Mouse (Mus musculus): ENCODE results near the gene Scp2.
"Not testable (repeated sequence)": the region's sequence is repeated elsewhere in the genome, so short reads cannot be mapped to it uniquely, and the experiment has no call there.

Scp2 gene

DNA sequence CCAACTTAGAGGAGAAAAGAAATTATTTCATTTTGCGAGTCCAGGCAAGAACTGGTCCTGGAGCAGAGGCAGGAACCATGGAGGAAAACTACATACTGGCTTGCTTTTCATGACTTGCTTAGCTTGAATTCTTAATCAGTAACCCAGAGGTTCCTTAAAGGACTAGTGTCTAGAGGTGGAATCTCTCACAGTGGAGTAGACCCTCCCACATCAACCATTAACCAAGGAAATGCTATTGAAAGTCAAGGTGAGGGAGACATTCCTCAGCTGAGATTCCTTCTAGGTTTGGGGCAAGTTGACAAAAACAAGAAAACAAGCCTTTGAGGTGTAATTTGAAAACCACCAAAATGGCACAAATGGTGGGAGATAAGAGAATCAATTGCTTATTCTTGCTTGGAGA, at the start of gene Scp2:
Scp2 (minus strand) TSS at position 119 of the 400 bp plus-strand sequence.
- DNase-seq, result no peak

- DNase-seq, result no peak
Measured at GRCm38 (mm10) chr4:108192821-108193323, 48.1 kb upstream of the Scp2 start.

- DNase-seq, result no peak
Measured at GRCm38 (mm10) chr4:108182278-108182677, 37.5 kb upstream of the Scp2 start.

- no peak for DNase-seq
Measured at GRCm38 (mm10) chr4:108168056-108168455, 23.3 kb upstream of the Scp2 start.

DNA sequence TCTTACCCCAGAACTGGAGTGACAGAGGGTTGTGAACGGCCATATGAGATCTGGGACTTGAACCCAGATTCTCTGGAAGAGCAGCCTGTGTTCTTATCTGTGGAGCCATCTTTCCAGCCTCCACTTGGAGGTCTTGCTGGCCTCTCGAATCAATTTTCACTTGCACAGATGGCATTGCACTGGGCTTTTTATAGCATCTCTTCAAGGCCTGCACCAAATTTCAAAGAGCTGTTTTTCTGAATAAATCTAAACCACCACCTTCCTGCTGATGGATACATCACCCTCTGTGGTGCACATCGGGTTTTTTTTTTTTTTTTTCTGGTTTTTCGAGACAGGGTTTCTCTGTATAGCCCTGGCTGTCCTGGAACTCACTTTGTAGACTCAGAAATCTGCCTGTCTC, 22.1 kb upstream of the Scp2 start:
- no peak for DNase-seq

- peak; percentile 60 for DNase-seq
Measured at GRCm38 (mm10) chr4:108165152-108165895, 20.5 kb upstream of the Scp2 start, which contains the start of gene Echdc2. Gene Echdc2, plus strand, starts transcription at chr4:108165437.

DNA sequence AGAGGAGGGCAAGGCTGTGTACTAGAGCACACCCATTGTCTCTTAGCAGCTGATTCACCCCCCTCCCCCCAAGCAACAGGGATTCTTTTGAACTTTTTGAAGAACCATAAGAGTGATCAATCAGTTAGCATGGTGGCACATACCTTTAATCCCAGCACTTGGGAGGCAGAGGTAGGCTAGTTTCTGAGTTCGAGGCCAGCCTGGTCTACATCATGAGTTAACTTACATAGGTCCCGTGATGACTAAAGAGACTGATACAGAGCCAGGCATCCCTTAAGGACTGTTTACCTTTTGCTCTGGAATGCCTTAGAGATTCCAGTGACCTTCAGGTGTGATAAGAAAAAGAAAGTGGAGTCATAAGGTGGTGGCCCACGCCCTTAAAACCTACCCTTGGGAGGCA, 18.5 kb upstream of the Scp2 start:
- no peak for DNase-seq

DNA sequence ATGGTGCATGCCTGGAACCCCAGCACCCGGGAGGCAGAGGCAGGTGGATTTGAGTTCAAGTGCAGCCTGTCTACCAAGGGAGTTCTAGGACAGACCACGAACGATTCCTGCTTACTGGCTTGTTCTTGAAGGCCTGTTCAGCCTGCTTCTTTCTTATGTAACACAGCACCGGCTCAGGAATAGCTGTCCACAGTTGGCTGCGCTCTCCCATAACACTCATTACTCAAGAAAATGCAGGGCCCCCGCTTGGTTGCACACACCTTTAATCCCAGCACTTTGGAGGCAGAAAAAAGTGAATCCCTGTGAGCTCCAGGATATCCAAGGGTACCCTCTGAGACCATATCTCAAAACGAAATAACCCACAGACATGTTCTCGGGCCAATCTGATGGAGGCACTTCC, 17.1 kb upstream of the Scp2 start:
- DNase-seq, result no peak

DNA sequence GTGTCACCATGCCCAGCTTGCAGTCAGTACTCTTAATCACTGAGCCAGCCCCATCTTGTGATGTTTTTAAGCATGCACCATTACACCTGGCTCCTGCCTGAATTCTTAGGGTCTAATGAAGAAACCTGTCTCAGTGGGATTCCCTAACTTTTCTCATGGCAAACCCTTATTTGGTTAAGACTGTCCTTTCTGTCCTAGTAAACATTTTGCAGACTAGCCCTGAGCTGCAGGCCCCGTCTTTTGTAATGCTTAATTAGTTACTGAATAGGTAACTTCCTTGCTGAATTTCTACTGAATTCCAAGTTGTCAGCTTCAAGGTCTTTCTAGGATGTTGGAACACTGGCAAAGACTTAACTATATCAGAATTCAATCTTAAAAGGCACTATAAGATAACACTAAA, 10.3 kb upstream of the Scp2 start:
- DNase-seq, result not testable (repeated sequence)

DNA sequence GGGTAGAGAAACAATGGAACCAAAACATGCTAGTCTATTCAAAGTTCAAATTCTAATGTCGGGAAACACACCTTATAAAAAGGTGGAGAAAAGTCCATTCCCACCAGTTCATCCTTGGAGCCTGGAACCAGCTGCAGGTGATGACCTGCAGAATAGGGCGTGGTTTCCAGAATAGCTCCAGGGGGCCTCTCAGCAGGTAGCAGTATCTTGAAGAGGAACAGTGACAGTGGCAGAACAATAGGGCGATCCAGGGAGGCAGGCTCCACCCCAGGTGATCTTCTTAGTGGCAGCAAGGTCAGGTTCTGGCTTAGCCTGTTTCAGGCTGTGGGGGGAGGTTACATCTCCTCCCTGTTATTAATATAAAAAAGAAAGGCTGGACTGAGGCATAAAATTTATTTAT, 756 bp upstream of the Scp2 start:
- not testable (repeated sequence) for DNase-seq

GRCm38 (mm10) chr4:108143778-108144177, 1.0 kb downstream of the Scp2 start:
- no peak for DNase-seq

- not testable (repeated sequence) for DNase-seq
Measured at GRCm38 (mm10) chr4:108143178-108143577, 1.6 kb downstream of the Scp2 start.

GRCm38 (mm10) chr4:108136938-108137337, 7.9 kb downstream of the Scp2 start:
- DNase-seq, result no peak

DNA sequence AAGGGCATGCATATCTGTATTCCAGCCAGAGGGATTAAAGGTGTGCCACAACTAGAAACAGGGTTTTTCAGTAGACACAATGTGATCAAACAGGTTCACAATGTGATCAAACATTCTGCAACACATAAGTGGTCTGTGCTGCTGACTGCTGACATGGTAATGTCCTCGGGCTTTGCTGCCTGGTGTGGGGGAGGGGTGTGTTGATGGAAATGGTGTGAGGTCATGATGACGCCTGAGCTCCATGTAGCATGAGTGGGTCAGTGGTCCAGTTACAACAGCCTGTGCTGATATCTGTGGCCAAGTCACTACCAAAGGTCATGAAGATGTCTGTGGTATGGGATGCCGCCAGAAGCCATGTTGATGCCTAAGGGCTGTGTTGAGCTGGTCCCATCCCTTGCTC, 14.3 kb downstream of the Scp2 start:
- DNase-seq, result no peak

GRCm38 (mm10) chr4:108128339-108128738, 16.5 kb downstream of the Scp2 start:
- no peak for DNase-seq

GRCm38 (mm10) chr4:108127516-108127915, 17.3 kb downstream of the Scp2 start:
- no peak for DNase-seq

GRCm38 (mm10) chr4:108126260-108126659, 18.5 kb downstream of the Scp2 start:
- DNase-seq, result no peak

GRCm38 (mm10) chr4:108124104-108124503, 20.7 kb downstream of the Scp2 start:
- DNase-seq, result no peak

DNA sequence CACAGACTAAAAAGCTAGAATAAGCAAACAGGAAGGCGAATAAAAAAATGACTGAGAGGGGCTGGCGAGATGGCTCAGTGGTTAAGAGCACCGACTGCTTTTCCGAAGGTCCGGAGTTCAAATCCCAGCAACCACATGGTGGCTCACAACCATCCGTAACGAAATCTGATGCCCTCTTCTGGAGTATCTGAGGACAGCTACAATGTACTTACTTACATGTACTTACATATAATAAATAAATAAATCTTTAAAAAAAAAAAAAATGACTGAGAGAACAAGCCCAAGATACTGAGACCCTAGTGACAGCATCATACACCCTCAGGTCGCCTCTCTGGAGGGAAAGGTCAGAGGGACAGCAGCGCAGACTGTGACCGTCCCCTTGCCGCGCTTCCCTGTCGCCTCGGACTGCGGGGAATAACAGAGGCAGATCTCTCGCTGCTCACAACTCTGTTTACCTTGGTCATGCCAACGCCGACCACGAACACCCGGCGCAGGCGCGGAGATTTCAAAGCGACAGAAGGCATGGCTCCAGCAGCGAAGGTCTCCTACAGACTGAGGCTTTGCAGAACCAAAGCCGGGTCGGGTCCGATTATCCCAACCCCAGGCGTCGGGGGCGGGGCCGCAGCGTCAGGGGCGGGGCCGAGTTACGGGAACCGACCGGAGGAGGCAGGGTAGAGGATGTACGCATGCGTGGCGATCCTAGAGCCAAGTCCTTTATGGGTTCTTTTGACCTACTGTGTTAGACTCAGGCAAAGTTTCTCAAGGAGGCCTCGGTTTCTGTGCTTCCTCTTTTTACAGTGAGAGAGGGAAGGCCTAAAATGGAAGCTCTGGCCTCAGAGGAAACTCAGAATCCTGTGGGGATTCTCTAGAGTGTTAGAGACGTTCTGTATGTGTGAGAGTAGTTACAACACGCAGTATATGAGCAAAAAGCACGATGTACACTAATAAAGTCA, 26.6 kb downstream of the Scp2 start:
- peak; percentile 96 for DNase-seq

DNA sequence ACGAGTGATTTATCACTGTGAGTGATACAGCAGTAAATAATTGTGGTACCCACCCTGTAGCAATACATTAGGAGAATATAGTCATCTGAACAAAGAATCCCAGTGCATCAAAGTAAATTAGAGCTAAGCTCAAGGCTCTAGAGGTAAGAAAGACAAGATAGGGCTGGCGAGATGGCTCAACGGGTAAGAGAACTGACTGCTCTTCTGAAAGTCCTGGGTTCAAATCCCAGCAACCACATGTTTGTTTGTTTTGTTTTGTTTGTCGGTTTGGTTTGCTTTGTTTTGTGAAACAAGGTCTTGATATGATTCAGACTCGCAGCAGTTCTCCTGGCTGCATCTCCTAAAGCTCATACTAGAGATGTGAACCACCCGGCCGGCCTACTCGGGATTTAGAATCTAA, 27.3 kb downstream of the Scp2 start:
- no peak for DNase-seq

GRCm38 (mm10) chr4:108116466-108116865, 28.3 kb downstream of the Scp2 start:
- no peak for DNase-seq

DNA sequence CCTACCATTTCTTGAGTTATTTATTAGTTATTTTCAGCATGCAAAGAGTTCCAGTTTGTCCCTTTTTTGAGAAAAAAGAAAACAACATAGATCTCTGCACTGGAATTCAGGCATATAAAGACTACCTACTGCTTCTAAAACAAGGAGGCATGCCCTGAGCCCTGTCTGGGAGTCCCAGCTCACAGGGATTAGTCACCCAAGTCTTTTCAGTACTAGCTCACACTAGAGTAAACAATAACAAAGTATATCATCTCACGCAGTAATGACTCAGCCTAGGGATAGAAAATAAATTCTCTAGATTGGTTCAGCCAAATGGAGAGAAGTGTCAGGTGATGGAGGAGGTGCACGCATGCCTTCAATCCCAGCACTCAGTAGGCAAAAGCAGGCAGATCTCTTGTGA, 34.1 kb downstream of the Scp2 start:
- no peak for DNase-seq

- DNase-seq, result no peak
Measured at GRCm38 (mm10) chr4:108109728-108110127, 35.1 kb downstream of the Scp2 start.

DNA sequence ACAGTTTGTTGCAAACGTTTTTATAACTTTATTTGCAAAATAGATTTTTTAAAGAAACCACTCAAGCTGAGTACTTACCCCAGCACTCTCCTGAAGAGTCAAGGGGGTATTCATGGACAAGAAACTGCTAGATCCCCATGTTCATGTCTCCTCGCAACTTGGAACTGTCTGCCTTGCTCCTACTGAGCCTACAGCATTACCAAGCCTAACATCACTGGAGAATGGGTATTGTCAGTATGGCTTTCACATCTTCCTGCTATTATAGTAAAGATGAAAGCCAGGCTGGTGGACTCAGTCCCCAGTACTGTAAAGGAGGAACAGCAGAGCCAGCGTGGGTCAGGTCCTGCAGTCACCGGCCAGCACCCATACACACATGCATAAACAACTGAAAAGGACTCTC, 48.5 kb downstream of the Scp2 start, which contains the start of gene Podn:
Podn (minus strand) TSS at position 101 of the 400 bp plus-strand sequence.
- DNase-seq, result no peak

Measured in liver (tissue).